ENCODE assay signal across 29 mouse cellular contexts in the genomic region with DNA sequence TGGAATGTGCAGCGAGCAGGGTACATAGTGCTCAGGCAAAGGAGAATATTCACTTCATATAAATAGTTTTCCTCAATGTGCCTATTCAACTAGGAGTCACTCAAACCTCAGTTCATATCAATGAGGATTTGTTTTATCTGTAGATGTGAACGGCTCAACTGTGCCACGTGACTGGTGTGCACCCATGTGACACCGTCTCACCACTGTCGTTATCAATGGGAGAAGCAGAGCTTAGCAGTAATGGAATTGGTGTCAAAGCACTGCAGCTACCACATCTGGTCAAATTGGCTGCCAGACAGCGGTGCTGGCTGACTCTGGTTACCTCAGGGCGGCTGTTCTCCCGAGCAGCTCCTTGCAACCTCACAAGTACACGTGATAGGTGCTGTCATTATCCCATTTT. TPM values are rescaled to one million over a fixed set of nuclear protein-coding genes. Genes with fewer than 3 reads are reported as not detected.
DNase-seq lines count a peak whose midpoint lies in the region; ATAC-seq and TF ChIP-seq lines count a peak whose summit lies in the region.
"Had no signal": no experiment of that assay in that cellular context is flagged by ENCODE, and none has a peak within 500 bp of the region (broad histone marks: within the 10 kb centered on the region; RNA-seq: fewer than 3 reads in every experiment).

No protein-coding gene starts in this region.

- DNase-seq in heart, adult 11 months: peak; percentile 70
- no peak for DNase-seq in heart, adult 2 months
- no peak for DNase-seq in MN1 (ENCODE audit: low spot score)
- DNase-seq: adrenal gland, adult 2 months; adrenal gland, postnatal 10 days; adrenal gland, postnatal 25 days; B cell, adult 2 months; cerebellum, adult 11 months; cerebellum, adult 18-20 months; cerebellum, adult 8-10 months; cerebellum, adult 9-11 months; cerebellum, postnatal 14 days; cerebellum, postnatal 36 days; embryo, embryonic 11 days; forebrain, postnatal 0 days had no signal

- no peak for TF ChIP-seq POLR2A in heart, adult 2 months (IDR thresholded peaks at IDR 0.05; ENCODE audit: insufficient read depth, low read depth, low read length)

- WGBS in heart, adult 2 months: 67% methylated on average over 9 of the region's 9 CpGs

- intact Hi-C loops in heart, adult 2 months (cut with DNase I): no loop called here

- H3K27ac ChIP-seq in heart, adult 2 months: no peak overlapping the region
- H3K27ac ChIP-seq: embryonic facial prominence, embryonic 13.5 days; embryonic facial prominence, embryonic 15.5 days; forebrain, embryonic 13.5 days; forebrain, embryonic 15.5 days had no signal

- H3K36me3 ChIP-seq in heart, adult 2 months (ENCODE audit: control insufficient read depth, insufficient read depth, low read length): no peaks in the 10 kb centered on the region
- H3K36me3 ChIP-seq in megakaryocyte, embryonic 14.5 days (replicated peaks; ENCODE audit: low read length): no peaks in the 10 kb centered on the region
- H3K36me3 ChIP-seq: embryonic facial prominence, embryonic 13.5 days; embryonic facial prominence, embryonic 15.5 days; forebrain, embryonic 15.5 days had no signal

- no peaks in the 10 kb centered on the region for H3K79me2 ChIP-seq in heart, adult 2 months (replicated peaks; ENCODE audit: control insufficient read depth, insufficient read depth, low read length)

- no peak overlapping the region for H3K4me3 ChIP-seq in heart, adult 2 months
- peak overlapping the region; percentile 17 for H3K4me3 ChIP-seq in megakaryocyte, embryonic 14.5 days (replicated peaks)
- H3K4me3 ChIP-seq: embryonic facial prominence, embryonic 13.5 days; embryonic facial prominence, embryonic 15.5 days; erythroblast, embryonic 14.5 days; forebrain, embryonic 13.5 days; forebrain, embryonic 15.5 days had no signal

- TF ChIP-seq EP300 in heart, adult 2 months (IDR thresholded peaks at IDR 0.05; ENCODE audit: insufficient read depth, low read depth, low read length): no peak

- H3K27me3 ChIP-seq in heart, adult 2 months (ENCODE audit: control insufficient read depth, insufficient read depth, low read length): no peaks in the 10 kb centered on the region
- peaks cover 7% of the 10 kb centered on the region for H3K27me3 ChIP-seq in megakaryocyte, embryonic 14.5 days (replicated peaks)
- H3K27me3 ChIP-seq: embryonic facial prominence, embryonic 13.5 days; embryonic facial prominence, embryonic 15.5 days; forebrain, embryonic 13.5 days; forebrain, embryonic 15.5 days had no signal

- no peak for ATAC-seq in megakaryocyte, adult 5-6 weeks (ENCODE audit: poor library complexity, severe bottlenecking)
- ATAC-seq: CD4-positive, CD25-positive, alpha-beta regulatory T cell, adult 4 months; forebrain, embryonic 13.5 days; forebrain, embryonic 15.5 days; forebrain, postnatal 0 days had no signal

- no peak overlapping the region for H3K9ac ChIP-seq in heart, adult 2 months (ENCODE audit: low read depth, low read length)
- H3K9ac ChIP-seq: embryonic facial prominence, embryonic 13.5 days; embryonic facial prominence, embryonic 15.5 days; forebrain, embryonic 13.5 days; forebrain, embryonic 15.5 days; forebrain, postnatal 0 days had no signal

- H3K4me1 ChIP-seq in heart, adult 2 months (ENCODE audit: control insufficient read depth, insufficient read depth, low read length): no peaks in the 10 kb centered on the region
- peaks cover 25% of the 10 kb centered on the region for H3K4me1 ChIP-seq in megakaryocyte, embryonic 14.5 days
- H3K4me1 ChIP-seq: embryonic facial prominence, embryonic 13.5 days; embryonic facial prominence, embryonic 15.5 days; forebrain, embryonic 15.5 days had no signal

- no peaks in the 10 kb centered on the region for H3K9me3 ChIP-seq in megakaryocyte, embryonic 14.5 days
- H3K9me3 ChIP-seq: embryonic facial prominence, embryonic 13.5 days; embryonic facial prominence, embryonic 15.5 days; forebrain, embryonic 13.5 days; forebrain, embryonic 15.5 days had no signal

- no peak for TF ChIP-seq CTCF in heart, adult 2 months (IDR thresholded peaks at IDR 0.05)

RNA-seq across cellular contexts. Expression of a gene that starts 10.7 kb away (rescaled TPM):
- total RNA-seq in heart, adult 2 months (2021): not detected
- not detected in 2 replicates for polyA plus RNA-seq in heart, adult 2 months (2012; rRNA removed)
- polyA plus RNA-seq in megakaryocyte, embryonic 14.5 days (2012; ENCODE audit: insufficient read depth, low replicate concordance): not detected in 2 replicates
- 0.16 and 0.39 TPM in 2 replicates for total RNA-seq in megakaryocyte, adult 5-6 weeks (2015)
- 0.22 and 0.65 TPM in 2 replicates for total RNA-seq in megakaryocyte, adult 5-6 weeks (2017)
- total RNA-seq: adrenal gland, adult 2 months; adrenal gland, postnatal 25 days; ES-E14; forebrain, postnatal 0 days had no signal
- polyA plus RNA-seq: adrenal gland, adult 2 months; brain, embryonic 14.5 days; CD4-positive, CD25-positive, alpha-beta regulatory T cell, adult 4 months; embryonic facial prominence, embryonic 11.5 days; erythroblast, embryonic 14.5 days; forebrain, embryonic 11.5 days; forebrain, embryonic 13.5 days; forebrain, embryonic 15.5 days; forebrain, postnatal 0 days had no signal

RNA-seq across cellular contexts. Expression of a gene that starts 34.4 kb away (rescaled TPM):
- total RNA-seq in heart, adult 2 months (2021): not detected
- polyA plus RNA-seq in heart, adult 2 months (2012; rRNA removed): 0.50 TPM in 1 of 2 replicates, not detected in the other
- polyA plus RNA-seq in megakaryocyte, embryonic 14.5 days (2012; ENCODE audit: insufficient read depth, low replicate concordance): not detected in 2 replicates
- not detected in 2 replicates for total RNA-seq in megakaryocyte, adult 5-6 weeks (2015)
- not detected in 2 replicates for total RNA-seq in megakaryocyte, adult 5-6 weeks (2017)
- total RNA-seq: adrenal gland, postnatal 25 days; common myeloid progenitor, adult 5-6 weeks; ES-E14 had no signal
- polyA plus RNA-seq: adrenal gland, adult 2 months; brain, embryonic 14.5 days; CD4-positive, CD25-positive, alpha-beta regulatory T cell, adult 4 months; embryonic facial prominence, embryonic 11.5 days; erythroblast, embryonic 14.5 days; forebrain, embryonic 11.5 days; forebrain, embryonic 13.5 days; forebrain, embryonic 15.5 days had no signal

RNA-seq across cellular contexts. Expression of a gene that starts 46.5 kb away (rescaled TPM):
- not detected for total RNA-seq in heart, adult 2 months (2021)
- polyA plus RNA-seq in heart, adult 2 months (2012; rRNA removed): 0.09 and 0.16 TPM in 2 replicates
- polyA plus RNA-seq in megakaryocyte, embryonic 14.5 days (2012; ENCODE audit: insufficient read depth, low replicate concordance): not detected in 2 replicates
- 0.34 TPM in 1 of 2 replicates, not detected in the other for total RNA-seq in megakaryocyte, adult 5-6 weeks (2015)
- 0.51 TPM in 1 of 2 replicates, not detected in the other for total RNA-seq in megakaryocyte, adult 5-6 weeks (2017)
- total RNA-seq: adrenal gland, adult 2 months; adrenal gland, postnatal 10 days; adrenal gland, postnatal 4 days; ES-E14; forebrain, postnatal 0 days had no signal
- polyA plus RNA-seq: adrenal gland, adult 2 months; CD4-positive, CD25-positive, alpha-beta regulatory T cell, adult 4 months; embryonic facial prominence, embryonic 11.5 days; erythroblast, embryonic 14.5 days; forebrain, embryonic 11.5 days; forebrain, embryonic 13.5 days; forebrain, embryonic 15.5 days had no signal
